24 mouse cellular contexts compared by ENCODE assay signal in genomic region chr8:103694331-103694891, GRCm38 (mm10).
DNase-seq lines count a peak whose midpoint lies in the region; ATAC-seq lines count a peak whose summit lies in the region.
"Had no signal": no experiment of that assay in that cellular context is flagged by ENCODE, and none has a peak within 500 bp of the region (broad histone marks: within the 10 kb centered on the region; RNA-seq: fewer than 3 reads in every experiment).

No protein-coding gene starts in this region.

- ATAC-seq in kidney, embryonic 15.5 days (replicated peaks; ENCODE audit: low FRiP score): 0 out of 2 replicates have a peak, but pooled peaks have one; percentile 18
- ATAC-seq in liver, embryonic 12.5 days: no peak
- ATAC-seq: forebrain, postnatal 0 days; inflammation-experienced regulatory T-cells, adult 6 months; midbrain, embryonic 16.5 days had no signal

- no peaks in the 10 kb centered on the region for H3K36me3 ChIP-seq in kidney, embryonic 15.5 days
- H3K36me3 ChIP-seq in liver, embryonic 12.5 days: no peaks in the 10 kb centered on the region
- H3K36me3 ChIP-seq: embryonic facial prominence, embryonic 13.5 days; neural tube, embryonic 15.5 days; stomach, embryonic 15.5 days had no signal

- no peak for DNase-seq in kidney, postnatal 14 days
- peak; percentile 47 for DNase-seq in embryo, embryonic 11 days
- DNase-seq in forelimb bud, embryonic 11.5 days (ENCODE audit: low read depth, low spot score): peak; percentile 75
- peak; percentile 9 for DNase-seq in mesoderm, embryonic 11.5 days (ENCODE audit: low read depth, low spot score)
- DNase-seq in urinary bladder, postnatal 36 days (ENCODE audit: low spot score in 2 of 2): no peak
- DNase-seq: adrenal gland, adult 8-10 months; cerebellum, adult 11 months; cerebellum, postnatal 10 days; forebrain, postnatal 0 days; heart, postnatal 4 days; kidney, adult 2 months; kidney, postnatal 4 days; layer of hippocampus, adult 9-11 months; left cerebral cortex, postnatal 4 days; lung, postnatal 14 days; thymus, adult 2 months had no signal

- no peaks in the 10 kb centered on the region for H3K27me3 ChIP-seq in kidney, embryonic 15.5 days
- no peaks in the 10 kb centered on the region for H3K27me3 ChIP-seq in liver, embryonic 12.5 days (replicated peaks)
- H3K27me3 ChIP-seq: embryonic facial prominence, embryonic 13.5 days; neural tube, embryonic 15.5 days; stomach, embryonic 15.5 days had no signal

- no peak overlapping the region for H3K9ac ChIP-seq in kidney, embryonic 15.5 days
- no peak overlapping the region for H3K9ac ChIP-seq in liver, embryonic 12.5 days
- H3K9ac ChIP-seq: embryonic facial prominence, embryonic 13.5 days; forebrain, postnatal 0 days; neural tube, embryonic 15.5 days; stomach, embryonic 15.5 days had no signal

- 64% methylated on average over 7 of the region's 7 CpGs for WGBS in kidney, embryonic 15.5 days
- WGBS in liver, embryonic 12.5 days (ENCODE audit: insufficient replicate concordance): 72% methylated on average over 7 of the region's 7 CpGs

- no peaks in the 10 kb centered on the region for H3K9me3 ChIP-seq in kidney, embryonic 15.5 days (replicated peaks)
- no peaks in the 10 kb centered on the region; the same call in 1 of the 2 replicates for H3K9me3 ChIP-seq in liver, embryonic 12.5 days (replicated peaks)
- H3K9me3 ChIP-seq: embryonic facial prominence, embryonic 13.5 days; neural tube, embryonic 15.5 days; stomach, embryonic 15.5 days had no signal

- no peak overlapping the region for H3K4me2 ChIP-seq in kidney, embryonic 15.5 days
- no peak overlapping the region for H3K4me2 ChIP-seq in liver, embryonic 12.5 days
- H3K4me2 ChIP-seq: embryonic facial prominence, embryonic 13.5 days; neural tube, embryonic 15.5 days; stomach, embryonic 15.5 days had no signal

- no peak overlapping the region for H3K4me3 ChIP-seq in kidney, embryonic 15.5 days (replicated peaks)
- H3K4me3 ChIP-seq in liver, embryonic 12.5 days: no peak overlapping the region
- H3K4me3 ChIP-seq: embryonic facial prominence, embryonic 13.5 days; left cerebral cortex, adult 2 months; neural tube, embryonic 15.5 days; stomach, embryonic 15.5 days had no signal

- H3K4me1 ChIP-seq in kidney, embryonic 15.5 days: no peaks in the 10 kb centered on the region
- H3K4me1 ChIP-seq in liver, embryonic 12.5 days: no peaks in the 10 kb centered on the region
- H3K4me1 ChIP-seq: neural tube, embryonic 15.5 days; stomach, embryonic 15.5 days had no signal

- H3K27ac ChIP-seq in kidney, embryonic 15.5 days: no peak overlapping the region
- H3K27ac ChIP-seq in liver, embryonic 12.5 days: no peak overlapping the region
- H3K27ac ChIP-seq: embryonic facial prominence, embryonic 13.5 days; left cerebral cortex, adult 2 months; neural tube, embryonic 15.5 days; stomach, embryonic 15.5 days had no signal

Comparison
In these comparisons a context has a peak if more than half of its experiments do, and no peak if none do; other contexts are left out.
1. DNase-seq: peak in embryo, embryonic 11 days (single experiment), forelimb bud, embryonic 11.5 days (single experiment) and mesoderm, embryonic 11.5 days (single experiment); none in kidney, postnatal 14 days (single experiment) and urinary bladder, postnatal 36 days (0 of 2).